Mouse (Mus musculus) heart, embryonic 15.5 days (tissue): Measurements from ENCODE around the gene Atp1a2. TPM values are rescaled to one million over a fixed set of nuclear protein-coding genes. Genes with fewer than 3 reads are reported as not detected.
A peak's percentile ranks its signal among the peaks of the same experiment; 100 is the strongest.

Source experiments
- ATAC-seq: fragments of 200-750 bp; cut with Nextera tagmentation; replicated peaks from 2 replicates; pipeline ENCODE4 v1.8.0; 2017; ENCODE audit warnings: low read depth, moderate TSS enrichment; ENCODE audit not compliant: insufficient number of reproducible peaks, insufficient read depth, low FRiP score
- H3K27ac ChIP-seq: fragments of 300-500 bp; sonication (generic); 2 replicates; pipeline ENCODE4 v1.5.1; 2015; ENCODE audit warnings: mild to moderate bottlenecking, inconsistent platforms
- H3K27me3 ChIP-seq: fragments of 300-500 bp; sonication (generic); 2 replicates; pipeline ENCODE4 v1.6.1; 2015; ENCODE audit warnings: inconsistent platforms
- H3K36me3 ChIP-seq: fragments of 300-500 bp; sonication (generic); 2 replicates; pipeline ENCODE4 v1.6.1; 2015; ENCODE audit warnings: mild to moderate bottlenecking, inconsistent platforms
- H3K4me1 ChIP-seq: fragments of 300-500 bp; sonication (generic); replicated peaks from 2 replicates; pipeline ENCODE4 v1.6.1; 2015; ENCODE audit warnings: inconsistent platforms
- H3K4me2 ChIP-seq: fragments of 300-500 bp; sonication (generic); 2 replicates; pipeline ENCODE4 v1.6.1; 2015; ENCODE audit warnings: inconsistent platforms, mild to moderate bottlenecking, moderate library complexity
- H3K4me3 ChIP-seq: fragments of 300-500 bp; sonication (generic); 2 replicates; pipeline ENCODE4 v1.5.1; 2015; ENCODE audit warnings: mild to moderate bottlenecking, inconsistent platforms
- H3K9ac ChIP-seq: fragments of 300-500 bp; sonication (generic); 2 replicates; pipeline ENCODE4 v1.6.1; 2015; ENCODE audit warnings: mild to moderate bottlenecking, inconsistent platforms
- H3K9me3 ChIP-seq: fragments of 300-500 bp; sonication (generic); replicated peaks from 2 replicates; pipeline ENCODE4 v1.6.1; 2016; ENCODE audit warnings: inconsistent platforms
- WGBS: fragments of 180-500 bp; shearing (Covaris S2); methylation state at CpG from one replicate; pipeline ENCODE4 v1.1.7; 2015; ENCODE audit warnings: mixed read lengths; 5-methylcytosine and 5-hydroxymethylcytosine counted together
- polyA plus RNA-seq: library from polyadenylated mRNA; unstranded; fragments of >200 nt; fragmentation: Nextera tagmentation; extraction: Ambion mirVana; gene quantifications from 2 replicates; pipeline ENCODE4 v1.2.1, GENCODE M21; 2015

Atp1a2 gene
- polyA plus RNA-seq, 1 experiment from 2014 or later: 17.9 TPM

GRCm38 (mm10) chr1:172332925-172333324 is 35.1 kb upstream of the Atp1a2 start:
- WGBS: 69% methylated on average over 2 of the region's 2 CpGs
- Histone ChIP-seq H3K4me3 (no peak overlapping the region), H3K27ac (no peak overlapping the region), H3K4me1 (no peaks in the 10 kb centered on the region), H3K36me3 (no peaks in the 10 kb centered on the region), H3K9me3 (no peaks in the 10 kb centered on the region), H3K27me3 (peaks cover 91% of the 10 kb centered on the region), H3K9ac (no peak overlapping the region), H3K4me2 (no peak overlapping the region)
- no peak for ATAC-seq

GRCm38 (mm10) chr1:172331422-172331947 is 33.6 kb upstream of the Atp1a2 start:
- H3K4me1 ChIP-seq: peaks cover under 1% of the 10 kb centered on the region; the same call in 1 of the 2 replicates
- WGBS: 72% methylated on average over 8 of the region's 8 CpGs
- no peak overlapping the region for H3K27ac ChIP-seq
- no peak overlapping the region for H3K4me2 ChIP-seq
- H3K4me3 ChIP-seq: no peak overlapping the region
- no peaks in the 10 kb centered on the region for H3K36me3 ChIP-seq
- no peak overlapping the region for H3K9ac ChIP-seq
- H3K27me3 ChIP-seq: peaks cover 93% of the 10 kb centered on the region
- H3K9me3 ChIP-seq: no peaks in the 10 kb centered on the region
- no peak for ATAC-seq

GRCm38 (mm10) chr1:172329616-172330015 is 31.8 kb upstream of the Atp1a2 start:
- Histone ChIP-seq H3K9me3 (no peaks in the 10 kb centered on the region), H3K27me3 (peaks cover 94% of the 10 kb centered on the region), H3K27ac (no peak overlapping the region), H3K36me3 (no peaks in the 10 kb centered on the region), H3K4me1 (peaks cover 12% of the 10 kb centered on the region), H3K4me2 (no peak overlapping the region), H3K4me3 (no peak overlapping the region), H3K9ac (no peak overlapping the region)
- 65% methylated on average over 6 of the region's 6 CpGs for WGBS
- no peak for ATAC-seq

DNA sequence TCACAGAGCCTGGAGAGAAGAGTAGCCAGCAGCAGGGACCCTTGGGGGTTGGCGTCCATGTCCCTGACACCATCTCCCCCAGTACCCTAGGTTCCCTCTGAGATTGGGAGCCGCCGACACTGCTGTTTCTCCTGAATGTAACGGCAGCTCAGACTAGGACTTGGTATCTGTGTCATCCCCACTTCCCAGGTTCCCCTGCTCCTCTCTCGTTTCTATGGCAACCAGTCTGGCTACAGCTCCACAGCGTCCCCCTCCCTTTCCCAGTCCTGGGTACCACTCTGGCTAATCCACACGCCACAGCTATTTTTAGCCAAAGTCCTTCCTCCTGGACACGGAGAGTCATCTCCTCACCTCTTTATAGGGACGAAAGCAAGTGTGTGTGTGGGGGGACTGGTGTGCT is 31.3 kb upstream of the Atp1a2 start, which contains the start of gene Kcnj9:
Gene Kcnj9, minus strand, starts transcription at position 188 of the 400 bp plus-strand sequence.
- Histone ChIP-seq H3K9me3 (no peaks in the 10 kb centered on the region), H3K27me3 (peaks cover 96% of the 10 kb centered on the region), H3K27ac (no peak within 1 kb of the TSS), H3K4me2 (no peak within 1 kb of the TSS), H3K4me1 (peaks cover 12% of the 10 kb centered on the region), H3K4me3 (no peak within 1 kb of the TSS), H3K36me3 (no peaks in the 10 kb centered on the region), H3K9ac (no peak within 1 kb of the TSS)
- ATAC-seq: no peak
- 33% methylated on average over 9 of the region's 9 CpGs for WGBS

DNA sequence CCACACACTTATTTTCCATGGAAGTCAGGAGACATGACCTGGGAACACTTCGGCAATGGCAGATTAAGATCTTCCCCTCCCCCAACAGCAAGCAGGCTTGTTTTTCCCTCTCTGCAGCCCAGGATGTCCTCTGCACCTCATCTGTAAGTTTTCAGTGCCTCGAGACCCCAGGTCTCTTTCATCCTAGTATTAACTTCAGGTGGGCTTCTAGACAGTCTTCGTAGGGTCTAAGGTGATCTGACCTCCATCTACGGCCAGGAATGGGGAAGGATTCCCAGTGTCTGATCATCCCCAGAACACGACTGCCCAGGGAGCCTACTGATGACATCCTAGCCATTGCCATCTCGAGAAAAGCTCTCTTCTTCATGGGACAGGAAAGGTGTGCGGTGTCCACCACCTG is 30.6 kb upstream of the Atp1a2 start:
- Histone ChIP-seq H3K4me2 (no peak overlapping the region), H3K9me3 (no peaks in the 10 kb centered on the region), H3K4me1 (peaks cover 12% of the 10 kb centered on the region), H3K27ac (no peak overlapping the region), H3K4me3 (no peak overlapping the region), H3K27me3 (peaks cover 93% of the 10 kb centered on the region), H3K36me3 (no peaks in the 10 kb centered on the region), H3K9ac (no peak overlapping the region)
- no peak for ATAC-seq
- 74% methylated on average over 7 of the region's 7 CpGs for WGBS

DNA sequence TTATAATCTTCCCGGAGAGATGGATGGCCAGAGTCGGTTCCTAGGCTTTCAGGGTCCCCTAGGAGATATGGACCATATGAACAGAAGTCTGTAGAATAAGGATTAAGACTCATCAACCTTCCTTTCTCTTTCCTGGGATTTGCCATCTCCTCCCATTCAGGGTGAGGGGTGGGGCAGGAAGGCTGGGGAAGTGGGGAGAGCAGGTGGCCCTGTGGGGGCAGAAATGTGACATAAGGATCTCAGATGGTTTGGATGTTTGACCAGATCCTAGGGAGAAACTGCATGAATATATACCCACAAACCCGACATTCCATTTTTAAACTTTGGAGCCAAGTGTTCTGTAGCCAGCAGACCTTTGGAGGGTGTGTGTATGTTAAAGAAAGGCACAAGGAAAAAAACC is 30.2 kb upstream of the Atp1a2 start:
- Histone ChIP-seq H3K4me3 (no peak overlapping the region), H3K36me3 (no peaks in the 10 kb centered on the region), H3K9ac (no peak overlapping the region), H3K9me3 (no peaks in the 10 kb centered on the region), H3K4me2 (no peak overlapping the region), H3K27me3 (peaks cover 90% of the 10 kb centered on the region), H3K4me1 (peaks cover 12% of the 10 kb centered on the region), H3K27ac (no peak overlapping the region)
- WGBS: 73% methylated on average over 3 of the region's 3 CpGs
- ATAC-seq: no peak

DNA sequence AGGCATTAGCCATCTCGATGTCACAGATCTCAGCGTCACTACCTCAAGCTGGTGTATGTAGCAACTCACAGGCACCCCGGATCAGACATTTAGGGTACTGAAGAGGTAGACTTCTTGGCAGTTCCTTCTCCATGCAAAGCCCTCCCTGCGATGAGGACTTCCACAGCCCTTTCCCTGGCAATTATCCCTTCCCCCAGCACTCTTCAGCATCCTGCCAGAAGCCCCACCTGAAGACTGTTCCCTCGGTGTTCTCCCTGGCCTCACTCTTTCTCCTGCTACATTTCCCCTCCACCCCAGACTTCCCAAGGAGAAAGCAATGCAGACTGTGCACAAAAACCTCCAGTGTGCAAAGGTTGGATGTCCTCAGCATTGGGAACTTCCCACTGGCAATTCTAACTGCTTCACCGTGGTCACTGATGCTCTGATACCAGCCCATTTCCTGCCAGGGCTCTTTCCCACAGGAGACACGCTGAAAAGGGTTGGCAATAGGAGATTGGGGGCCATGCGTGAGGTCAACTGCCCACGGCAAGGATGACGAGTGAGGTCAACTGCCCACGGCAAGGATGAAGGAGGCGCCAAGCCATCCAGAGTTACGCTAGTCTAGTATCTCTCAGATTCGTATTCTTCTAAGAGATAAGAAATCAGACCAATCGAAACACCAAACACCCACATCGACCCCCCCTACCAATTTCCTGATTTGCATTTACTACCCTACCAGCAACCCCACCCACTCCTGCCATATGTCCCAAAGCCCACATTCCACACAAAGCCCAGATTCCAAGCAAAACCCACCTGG is 29.5 kb upstream of the Atp1a2 start:
- Histone ChIP-seq H3K27me3 (peaks cover 85% of the 10 kb centered on the region), H3K4me1 (peaks cover 12% of the 10 kb centered on the region), H3K27ac (no peak overlapping the region), H3K4me3 (no peak overlapping the region), H3K4me2 (no peak overlapping the region), H3K9ac (no peak overlapping the region), H3K36me3 (no peaks in the 10 kb centered on the region), H3K9me3 (no peaks in the 10 kb centered on the region)
- WGBS: 77% methylated on average over 16 of the region's 16 CpGs
- no peak for ATAC-seq

DNA sequence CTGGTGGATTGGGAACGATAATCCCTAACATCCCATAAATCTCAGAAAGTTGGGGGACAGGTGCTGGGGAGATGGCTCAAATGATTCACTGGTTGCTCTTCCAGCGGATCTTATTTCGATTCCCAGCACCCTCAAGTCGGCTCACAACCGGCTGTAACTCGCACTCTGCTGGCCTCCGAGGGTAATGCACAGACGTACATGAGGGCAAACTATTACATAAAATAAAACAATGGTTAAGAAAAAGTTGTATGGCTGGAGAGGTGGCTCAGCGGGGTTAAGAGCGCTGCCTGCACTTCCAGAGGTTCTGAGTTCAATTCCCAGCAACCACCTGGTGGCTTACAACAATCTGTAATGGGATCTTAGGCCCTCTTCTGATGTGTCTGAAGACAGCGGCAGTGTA is 28.8 kb upstream of the Atp1a2 start:
- Histone ChIP-seq H3K27ac (no peak overlapping the region), H3K4me1 (peaks cover 12% of the 10 kb centered on the region), H3K4me3 (peak overlapping the region; percentile 54), H3K9ac (no peak overlapping the region), H3K4me2 (peak overlapping the region; percentile 88), H3K9me3 (no peaks in the 10 kb centered on the region), H3K36me3 (no peaks in the 10 kb centered on the region), H3K27me3 (peaks cover 80% of the 10 kb centered on the region)
- ATAC-seq: no peak
- 53% methylated on average over 11 of the region's 11 CpGs for WGBS

GRCm38 (mm10) chr1:172325680-172326535 is 28.0 kb upstream of the Atp1a2 start:
- Histone ChIP-seq H3K9me3 (no peaks in the 10 kb centered on the region), H3K9ac (peak overlapping the region; percentile 25), H3K4me3 (peak overlapping the region; percentile 54)

GRCm38 (mm10) chr1:172324725-172325124 is 26.9 kb upstream of the Atp1a2 start:
- no peaks in the 10 kb centered on the region for H3K9me3 ChIP-seq
- WGBS: 14% methylated on average over 7 of the region's 7 CpGs
- H3K36me3 ChIP-seq: no peaks in the 10 kb centered on the region
- no peak overlapping the region for H3K9ac ChIP-seq
- H3K27me3 ChIP-seq: peaks cover 65% of the 10 kb centered on the region
- no peak overlapping the region for H3K27ac ChIP-seq
- no peak overlapping the region for H3K4me3 ChIP-seq
- H3K4me2 ChIP-seq: no peak overlapping the region
- no peak for ATAC-seq
- peaks cover 12% of the 10 kb centered on the region for H3K4me1 ChIP-seq

More at GRCm38 (mm10) chr1:172325680-172326535, 28.0 kb upstream of the Atp1a2 start:
- Histone ChIP-seq H3K27me3 (peaks cover 76% of the 10 kb centered on the region), H3K4me2 (peak overlapping the region; percentile 88), H3K4me1 (peaks cover 12% of the 10 kb centered on the region), H3K27ac (no peak overlapping the region), H3K36me3 (no peaks in the 10 kb centered on the region)
- WGBS: 17% methylated on average over 94 of the region's 94 CpGs
- ATAC-seq: no peak

GRCm38 (mm10) chr1:172323801-172324359 is 26.0 kb upstream of the Atp1a2 start:
- H3K27ac ChIP-seq: no peak overlapping the region
- H3K27me3 ChIP-seq: peaks cover 57% of the 10 kb centered on the region
- H3K9me3 ChIP-seq: no peaks in the 10 kb centered on the region
- 56% methylated on average over 6 of the region's 6 CpGs for WGBS
- no peak for ATAC-seq
- H3K36me3 ChIP-seq: no peaks in the 10 kb centered on the region
- peaks cover 12% of the 10 kb centered on the region for H3K4me1 ChIP-seq
- no peak overlapping the region for H3K9ac ChIP-seq
- no peak overlapping the region for H3K4me2 ChIP-seq
- no peak overlapping the region for H3K4me3 ChIP-seq
